Mouse (Mus musculus) cerebellum, adult (tissue): ENCODE results near the gene Kansl2.

Source experiments
- ATAC-seq: cut with Nextera tagmentation; 2 replicates; pipeline ENCODE4 v1.9.2; 2017; ENCODE audit warnings: mild to moderate bottlenecking, moderate library complexity, mixed read lengths; ENCODE audit not compliant: insufficient number of reproducible peaks, low FRiP score, low TSS enrichment

Kansl2 gene

GRCm38 (mm10) chr15:98533881-98534627 lies at the start of gene Kansl2:
TSS of gene Kansl2 (minus strand) at chr15:98534264.
- ATAC-seq = peak; percentile 100

DNA sequence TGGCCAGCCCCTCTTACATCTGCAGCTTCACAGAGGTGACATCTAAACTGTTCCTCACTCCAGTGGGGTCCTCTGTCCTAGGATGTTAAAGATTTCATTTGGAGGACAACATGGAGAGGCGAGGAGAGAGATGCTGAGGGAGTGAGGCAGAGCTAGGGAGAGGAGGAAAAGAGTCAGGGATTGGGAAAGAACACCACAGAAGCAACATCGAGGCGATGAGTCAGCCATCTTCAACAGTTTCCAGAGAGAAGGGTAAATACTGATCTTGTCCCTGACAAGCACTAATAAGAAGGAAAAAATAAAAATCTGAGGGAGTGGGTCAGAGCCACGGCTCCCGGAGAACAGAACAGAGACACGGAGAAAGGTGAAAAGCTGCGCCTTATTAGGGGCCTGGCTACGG lies 48.9 kb upstream of the Kansl2 start:
- no peak for ATAC-seq

GRCm38 (mm10) chr15:98582410-98582809 lies 48.3 kb upstream of the Kansl2 start:
- ATAC-seq = no peak

DNA sequence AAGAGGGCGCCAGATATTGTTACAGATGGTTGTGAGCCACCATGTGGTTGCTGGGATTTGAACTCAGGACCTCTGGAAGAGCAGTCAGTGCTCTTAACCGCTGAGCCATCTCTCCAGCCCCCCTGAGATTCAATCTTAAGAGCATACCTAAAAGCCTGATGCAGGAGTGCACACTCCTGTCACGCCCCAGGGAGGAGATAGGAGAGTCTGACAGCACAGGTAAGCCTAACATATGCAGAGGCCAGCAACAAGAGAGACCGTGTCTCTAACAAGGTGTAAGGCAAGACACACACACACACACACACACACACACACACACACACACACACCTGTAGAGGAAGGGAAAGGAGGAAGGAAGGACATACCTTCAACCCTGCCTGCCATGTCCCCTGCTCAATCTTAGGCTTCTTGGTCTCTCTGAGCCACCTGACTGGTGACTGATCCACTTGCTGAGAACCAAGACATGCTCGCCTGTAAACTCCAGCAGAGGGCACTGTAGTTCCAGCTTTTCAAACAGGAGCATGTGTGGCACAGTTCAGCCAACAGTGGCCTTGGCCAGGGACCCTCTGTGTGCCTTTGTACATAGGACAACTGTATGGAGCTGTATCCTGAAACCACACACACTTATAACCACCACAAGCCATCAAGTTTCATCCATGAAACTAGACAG lies 45.9 kb upstream of the Kansl2 start:
- ATAC-seq = peak; percentile 76

DNA sequence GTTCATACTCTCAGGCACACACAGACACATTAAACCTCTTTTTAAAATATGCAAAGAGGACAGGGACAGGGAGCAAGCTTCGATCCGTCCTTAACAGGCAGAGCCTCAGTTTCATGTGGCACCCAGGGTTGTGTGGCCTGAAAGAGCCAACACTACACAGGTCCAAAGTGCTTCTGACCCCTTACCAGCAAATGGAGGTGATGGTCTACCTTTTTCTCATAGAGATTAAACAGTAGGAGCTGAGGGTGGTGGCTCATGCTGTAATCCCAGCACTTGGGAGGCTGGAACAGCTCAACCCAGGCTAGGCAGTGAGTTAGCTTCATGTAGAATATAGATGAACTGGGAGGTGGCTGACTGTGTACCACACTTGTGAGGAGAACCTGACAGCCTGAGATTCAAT lies 45.2 kb upstream of the Kansl2 start:
- ATAC-seq = no peak

DNA sequence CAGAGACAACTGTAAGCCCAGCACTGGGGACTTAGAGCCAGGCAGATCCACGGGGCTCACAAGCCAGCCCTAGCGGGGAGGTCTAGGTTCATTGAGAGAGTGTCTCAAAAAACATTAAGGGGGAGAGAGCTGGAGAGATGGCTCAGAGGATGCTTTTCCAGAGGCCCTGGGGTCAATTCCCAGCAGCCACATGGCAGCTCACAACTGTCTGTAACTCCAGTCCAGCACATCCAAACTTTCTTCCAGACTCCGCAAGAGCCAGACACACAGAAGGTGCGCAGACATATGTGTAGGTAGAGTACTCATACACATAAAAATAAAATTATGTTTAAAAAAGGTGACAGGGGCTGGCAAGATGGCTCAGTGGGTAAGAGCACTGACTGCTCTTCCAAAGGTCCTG lies 39.2 kb upstream of the Kansl2 start:
- no peak for ATAC-seq

DNA sequence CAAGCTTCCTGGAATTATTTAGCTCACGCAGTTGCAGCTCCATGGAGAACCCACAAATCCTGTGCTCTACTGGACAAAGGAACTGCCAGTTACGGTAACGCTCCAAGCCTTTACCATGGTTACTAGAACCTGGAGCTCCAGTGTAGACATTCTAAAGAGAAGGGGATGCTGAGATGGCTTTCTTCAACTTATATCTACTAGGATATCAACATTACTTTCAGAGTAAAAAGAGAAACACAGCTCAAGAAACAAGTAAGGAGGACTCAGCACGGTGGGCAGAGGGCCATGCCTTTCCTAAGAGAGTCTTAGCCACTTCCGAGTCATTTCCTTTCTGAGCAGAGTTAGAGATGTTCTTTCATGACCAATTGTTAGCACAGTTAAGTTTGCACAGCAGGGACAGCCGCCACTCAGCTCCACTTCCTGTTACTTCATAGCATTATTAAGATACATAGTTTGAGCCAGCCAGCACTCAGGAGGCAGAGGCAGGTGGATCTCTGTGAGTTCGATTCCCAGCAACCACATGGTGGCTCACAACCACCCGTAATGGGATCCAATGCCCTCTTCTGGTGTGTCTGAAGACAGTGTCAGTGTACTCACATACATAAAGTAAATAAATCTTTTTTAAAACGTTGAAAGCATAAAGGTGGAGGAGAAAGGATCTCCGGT lies 36.9 kb upstream of the Kansl2 start, which contains the start of the genes Ccnt1 and 4930415O20Rik:
TSS of gene Ccnt1 (minus strand) at position 51 of the 666 bp plus-strand sequence.
TSS of gene 4930415O20Rik (plus strand) at position 132 of the 666 bp plus-strand sequence.
- no peak for ATAC-seq

GRCm38 (mm10) chr15:98569795-98570365 lies 35.8 kb upstream of the Kansl2 start:
- ATAC-seq = no peak

DNA sequence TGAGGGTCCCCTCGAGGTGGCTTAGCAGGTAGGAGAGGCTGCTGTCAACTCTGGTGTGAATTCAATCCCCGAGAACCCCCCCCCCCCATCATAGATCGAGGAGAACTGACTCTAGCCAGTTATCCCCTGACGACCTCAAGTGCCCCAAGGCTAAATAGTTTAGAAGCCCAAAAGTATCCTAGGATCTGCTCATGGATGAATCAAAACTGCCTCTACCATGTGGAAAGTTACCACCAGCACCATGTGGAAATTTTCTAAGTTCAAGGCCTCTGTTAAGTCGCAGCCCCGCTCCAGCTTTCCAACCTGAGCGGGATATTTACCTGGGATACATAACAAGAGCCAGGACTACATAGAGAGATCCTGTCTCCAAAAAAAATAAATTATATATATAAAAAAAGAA lies 35.2 kb upstream of the Kansl2 start:
- ATAC-seq = no peak

DNA sequence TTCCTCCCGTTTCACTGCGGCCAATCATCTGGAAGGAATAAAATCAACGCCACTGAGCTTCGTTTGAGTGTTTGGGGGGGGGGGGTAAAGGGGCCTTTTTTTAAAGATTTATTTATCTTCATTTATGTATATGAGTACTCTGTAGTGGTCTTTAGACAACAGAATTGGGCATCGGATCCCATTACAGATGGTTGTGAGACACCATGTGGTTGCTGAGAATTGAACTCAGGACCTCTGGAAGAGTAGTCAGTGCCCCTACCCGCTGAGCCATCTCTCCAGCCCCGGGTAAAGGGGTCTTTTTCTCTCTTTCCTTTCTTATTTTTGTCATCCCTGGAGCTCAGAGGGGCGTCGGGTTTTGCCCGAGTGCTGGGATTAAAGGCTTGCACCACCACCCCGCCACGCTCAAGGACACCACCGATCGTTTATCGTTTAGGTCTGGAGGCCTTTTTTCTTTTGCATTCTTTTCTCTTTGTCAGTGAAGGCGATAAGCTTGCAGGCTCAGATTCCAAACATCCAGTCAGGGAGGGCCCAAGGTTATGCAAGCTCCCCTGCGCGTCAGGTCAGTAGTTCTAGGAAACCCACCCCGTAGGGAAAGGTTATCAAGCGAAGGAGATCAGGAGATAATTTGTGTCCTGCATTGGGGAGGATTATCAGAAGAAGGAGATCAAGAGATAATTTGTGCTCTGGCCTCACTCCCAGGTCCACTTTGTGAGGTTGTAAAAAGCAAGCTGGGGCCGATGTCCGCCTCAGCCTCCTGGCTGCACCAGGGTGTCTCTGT lies 34.4 kb upstream of the Kansl2 start:
- ATAC-seq = no peak

- peak; percentile 90 for ATAC-seq
Observed at GRCm38 (mm10) chr15:98567278-98568134, 33.4 kb upstream of the Kansl2 start.

DNA sequence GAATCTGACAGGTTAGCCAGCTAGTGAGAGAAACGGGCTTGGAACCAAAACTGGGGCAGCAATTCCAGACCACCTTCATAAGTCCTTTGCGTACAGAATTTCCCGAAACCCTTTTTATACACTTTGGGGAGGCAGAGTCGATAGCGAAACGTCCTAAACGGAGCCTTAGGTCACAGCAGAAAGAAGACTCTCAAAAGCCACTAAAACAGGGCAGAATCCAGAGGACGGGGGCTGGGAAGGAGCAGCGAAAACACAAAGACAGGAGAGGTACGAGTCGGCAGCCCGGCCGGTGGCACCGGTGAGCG lies 32.9 kb upstream of the Kansl2 start:
- no peak for ATAC-seq

- ATAC-seq = no peak
Observed at GRCm38 (mm10) chr15:98557186-98557585, 23.1 kb upstream of the Kansl2 start.

DNA sequence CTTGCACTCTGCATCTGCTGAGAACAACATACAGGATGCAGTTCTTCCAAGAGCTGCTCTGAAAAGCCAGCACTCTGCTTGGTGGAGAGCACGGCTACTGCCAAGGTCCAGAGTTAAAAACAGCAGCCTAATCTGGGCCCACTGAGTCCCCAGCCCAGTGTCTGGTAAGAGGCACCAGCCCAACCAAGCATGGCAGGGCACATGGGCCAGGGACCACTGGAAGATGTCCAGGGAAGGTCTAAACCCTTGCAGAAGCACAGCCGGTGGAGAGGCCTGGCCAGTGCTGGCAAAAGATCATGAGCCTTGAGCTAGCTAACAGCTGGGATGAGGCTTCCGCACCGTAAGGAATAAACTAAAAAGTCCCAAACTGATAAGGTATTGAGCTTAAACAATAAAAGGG lies 21.8 kb upstream of the Kansl2 start:
- ATAC-seq = no peak

DNA sequence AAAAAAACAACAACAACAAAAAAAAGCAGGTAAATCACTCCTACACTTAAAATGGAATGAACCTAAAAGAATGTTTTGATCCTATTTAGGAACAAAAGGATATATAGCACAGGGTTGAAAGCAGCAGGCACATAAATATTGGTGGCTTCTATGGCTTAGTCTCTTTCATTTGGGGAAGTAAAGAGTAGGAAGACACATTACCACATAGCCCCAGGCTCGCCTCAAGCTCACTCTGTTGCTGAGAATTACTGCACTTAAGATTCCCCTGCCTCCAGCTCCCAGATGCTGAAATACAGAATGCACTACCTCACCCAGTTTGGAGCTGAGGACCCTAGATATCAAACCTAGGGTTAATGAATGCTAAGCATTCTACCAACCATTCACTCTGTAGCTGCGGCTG lies 18.7 kb upstream of the Kansl2 start:
- ATAC-seq = no peak

DNA sequence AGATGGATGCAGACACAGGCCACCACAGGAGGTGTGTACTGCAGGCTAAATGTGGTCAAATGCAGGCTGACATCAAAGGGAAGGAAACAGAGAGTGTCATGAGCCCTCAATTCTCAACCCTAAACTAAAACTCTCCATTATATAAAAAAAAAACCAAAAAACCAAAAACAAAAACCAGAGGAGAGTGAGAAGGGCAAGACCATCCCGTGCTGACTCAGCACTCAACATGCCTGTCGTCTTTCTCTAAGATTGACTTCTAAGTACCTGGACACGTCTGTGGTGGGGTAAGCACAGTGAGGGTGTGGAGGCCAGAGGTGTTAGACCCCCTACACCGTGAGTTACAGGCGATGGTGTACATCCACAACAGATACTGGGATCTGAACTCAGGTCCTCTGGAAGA lies 12.8 kb upstream of the Kansl2 start:
- ATAC-seq = no peak

GRCm38 (mm10) chr15:98545151-98545550 lies 11.1 kb upstream of the Kansl2 start:
- no peak for ATAC-seq

DNA sequence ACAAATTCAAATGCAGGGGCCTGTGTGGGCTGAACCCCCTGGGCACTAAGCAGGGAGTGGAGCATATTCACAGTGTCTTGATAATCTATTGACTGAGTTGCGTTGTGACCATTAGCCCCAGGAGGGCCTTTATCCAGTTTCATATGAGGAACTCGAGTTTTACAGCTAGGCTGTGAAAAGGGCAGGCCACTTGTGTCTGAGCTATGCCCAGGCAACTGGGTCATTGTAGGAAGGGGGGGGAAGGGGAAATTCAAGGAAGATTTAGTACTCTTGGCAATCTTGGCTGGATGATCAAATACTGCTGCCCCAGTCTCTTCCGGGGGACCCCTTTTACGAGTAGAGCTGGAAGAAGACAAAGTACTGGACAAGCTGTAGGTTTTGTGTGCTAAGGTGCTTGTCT lies 9.3 kb upstream of the Kansl2 start:
- ATAC-seq = no peak

GRCm38 (mm10) chr15:98541064-98541463 lies 7.0 kb upstream of the Kansl2 start:
- no peak for ATAC-seq

DNA sequence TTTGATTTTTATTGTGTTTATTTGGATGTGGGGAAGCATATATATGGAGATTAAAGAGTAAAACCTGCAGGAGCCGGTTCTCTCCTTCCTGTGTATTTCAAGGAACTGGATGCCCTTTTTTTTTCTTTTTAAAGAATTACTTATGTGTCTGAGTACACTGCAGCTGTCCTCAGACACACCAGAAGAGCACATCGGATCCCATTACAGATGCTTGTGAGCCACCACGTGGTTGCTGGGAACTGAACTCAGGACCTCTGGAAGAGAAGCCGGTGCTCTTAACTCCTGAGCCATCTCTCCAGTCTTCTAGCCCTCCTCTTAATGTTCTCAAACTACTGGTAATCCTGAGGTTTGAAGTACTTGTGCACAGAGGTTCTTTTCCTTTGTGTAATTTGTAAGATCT lies 3.9 kb upstream of the Kansl2 start:
- no peak for ATAC-seq
